Mouse (Mus musculus) forebrain, embryonic 15.5 days (tissue): Measurements from ENCODE around the gene Tecpr2. TPM values are rescaled to one million over a fixed set of nuclear protein-coding genes. Genes with fewer than 3 reads are reported as not detected.
"Not testable (repeated sequence)": the region's sequence is repeated elsewhere in the genome, so short reads cannot be mapped to it uniquely, and the experiment has no call there.

Experiments
- ATAC-seq: fragments of 200-750 bp; cut with Nextera tagmentation; replicated peaks from 2 replicates; pipeline ENCODE4 v1.8.0; 2017; ENCODE audit warnings: mild to moderate bottlenecking, moderate TSS enrichment, moderate library complexity
- H3K27ac ChIP-seq: fragments of 300-500 bp; sonication (generic); replicated peaks from 2 replicates; pipeline ENCODE4 v1.5.1; 2015; ENCODE audit warnings: mild to moderate bottlenecking, inconsistent platforms
- H3K27me3 ChIP-seq: fragments of 300-500 bp; sonication (generic); 2 replicates; pipeline ENCODE4 v1.6.1; 2015; ENCODE audit warnings: inconsistent platforms
- H3K36me3 ChIP-seq: fragments of 300-500 bp; sonication (generic); 2 replicates; pipeline ENCODE4 v1.6.1; 2015; ENCODE audit warnings: mild to moderate bottlenecking, inconsistent platforms
- H3K4me1 ChIP-seq: fragments of 300-500 bp; sonication (generic); 2 replicates; pipeline ENCODE4 v1.6.1; 2015; ENCODE audit warnings: inconsistent platforms
- H3K4me2 ChIP-seq: fragments of 300-500 bp; sonication (generic); replicated peaks from 2 replicates; pipeline ENCODE4 v1.6.1; 2015; ENCODE audit warnings: mild to moderate bottlenecking, inconsistent platforms
- H3K4me3 ChIP-seq: fragments of 300-500 bp; sonication (generic); 2 replicates; pipeline ENCODE4 v1.5.1; 2015; ENCODE audit warnings: mild to moderate bottlenecking, inconsistent platforms
- H3K9ac ChIP-seq: fragments of 300-500 bp; sonication (generic); replicated peaks from 2 replicates; pipeline ENCODE4 v1.6.1; 2015; ENCODE audit warnings: mild to moderate bottlenecking, inconsistent platforms
- H3K9me3 ChIP-seq: fragments of 300-500 bp; sonication (generic); 2 replicates; pipeline ENCODE4 v1.6.1; 2016; ENCODE audit warnings: inconsistent platforms
- WGBS: fragments of 180-500 bp; shearing (Covaris S2); methylation state at CpG from one replicate; pipeline ENCODE4 v1.1.7; 2015; ENCODE audit warnings: mixed read lengths; 5-methylcytosine and 5-hydroxymethylcytosine counted together
- polyA plus RNA-seq: library from polyadenylated mRNA; unstranded; fragments of >200 nt; fragmentation: Nextera tagmentation; extraction: Ambion mirVana; gene quantifications from 2 replicates; pipeline ENCODE4 v1.2.1, GENCODE M21; 2015

The Tecpr2 gene
- polyA plus RNA-seq, 1 experiment from 2014 or later: 7.5 TPM

DNA sequence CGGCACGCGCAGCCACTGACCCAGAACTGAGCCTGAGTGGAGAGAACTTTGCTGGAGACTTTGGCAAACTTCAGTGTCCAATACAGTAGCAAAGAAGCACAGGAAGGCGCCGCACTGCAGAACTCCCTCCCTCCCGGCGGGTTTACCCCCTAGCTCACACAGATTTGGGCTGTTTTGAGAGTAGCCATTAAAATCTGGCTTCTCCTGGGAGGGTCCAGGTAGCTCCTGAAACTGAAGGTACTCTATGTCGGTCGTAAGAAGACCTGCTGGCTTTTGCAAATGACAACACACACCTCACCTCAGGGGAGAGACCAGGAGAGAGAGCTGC is 38.2 kb upstream of the Tecpr2 start:
- Histone ChIP-seq H3K9ac (peak overlapping the region; percentile 69; the same call in 1 of the 2 replicates), H3K36me3 (peaks cover 4% of the 10 kb centered on the region; the same call in 1 of the 2 replicates), H3K27ac (no peak overlapping the region), H3K4me3 (peak overlapping the region; percentile 78), H3K4me2 (peak overlapping the region; percentile 73), H3K9me3 (no peaks in the 10 kb centered on the region), H3K4me1 (peaks cover 12% of the 10 kb centered on the region), H3K27me3 (peaks cover 12% of the 10 kb centered on the region; the same call in 1 of the 2 replicates)
- WGBS: 13% methylated on average over 9 of the region's 9 CpGs
- ATAC-seq: no peak; the same call in 1 of the 2 replicates

DNA sequence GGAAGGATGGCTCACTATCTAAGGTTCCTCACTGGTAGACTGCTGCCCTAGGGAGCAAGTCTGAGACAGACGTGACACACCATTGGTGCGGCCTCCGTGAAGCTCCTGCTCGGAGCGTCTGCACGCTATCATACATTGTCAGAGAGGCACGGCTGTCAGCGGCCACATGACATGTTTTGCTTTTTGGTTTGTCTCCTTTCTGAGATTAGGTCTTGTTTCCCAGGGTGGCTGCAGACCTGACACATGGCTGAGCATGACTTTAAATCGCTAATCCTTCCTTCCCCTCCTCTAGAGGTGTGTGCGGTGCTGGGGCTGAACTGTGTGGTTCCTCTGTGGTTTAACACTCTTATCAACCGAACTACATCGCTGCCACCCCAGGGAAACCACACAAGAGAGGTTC is 37.6 kb upstream of the Tecpr2 start:
- no peak overlapping the region for H3K9ac ChIP-seq
- H3K4me3 ChIP-seq: no peak overlapping the region
- H3K36me3 ChIP-seq: peaks cover 5% of the 10 kb centered on the region; the same call in 1 of the 2 replicates
- peaks cover 12% of the 10 kb centered on the region for H3K4me1 ChIP-seq
- H3K4me2 ChIP-seq: no peak overlapping the region
- H3K27ac ChIP-seq: no peak overlapping the region
- ATAC-seq: no peak
- no peaks in the 10 kb centered on the region for H3K9me3 ChIP-seq
- WGBS: 83% methylated on average over 12 of the region's 12 CpGs
- peaks cover 8% of the 10 kb centered on the region; the same call in 1 of the 2 replicates for H3K27me3 ChIP-seq

GRCm38 (mm10) chr12:110851923-110852322 is 37.1 kb upstream of the Tecpr2 start:
- Histone ChIP-seq H3K9ac (no peak overlapping the region), H3K4me1 (peaks cover 12% of the 10 kb centered on the region), H3K9me3 (no peaks in the 10 kb centered on the region), H3K27me3 (peaks cover 6% of the 10 kb centered on the region; the same call in 1 of the 2 replicates), H3K4me3 (no peak overlapping the region), H3K27ac (no peak overlapping the region), H3K36me3 (peaks cover 7% of the 10 kb centered on the region; the same call in 1 of the 2 replicates), H3K4me2 (no peak overlapping the region)
- no peak for ATAC-seq
- WGBS: 88% methylated on average over 1 of the region's 1 CpGs

- Histone ChIP-seq H3K4me2 (no peak overlapping the region), H3K27me3 (no peaks in the 10 kb centered on the region), H3K9me3 (no peaks in the 10 kb centered on the region), H3K27ac (no peak overlapping the region), H3K36me3 (peaks cover 10% of the 10 kb centered on the region; the same call in 1 of the 2 replicates), H3K9ac (no peak overlapping the region), H3K4me1 (peaks cover 9% of the 10 kb centered on the region), H3K4me3 (no peak overlapping the region)
- 83% methylated on average over 32 of the region's 32 CpGs for WGBS
- no peak for ATAC-seq
Measured at GRCm38 (mm10) chr12:110854786-110855737, 34.0 kb upstream of the Tecpr2 start.

GRCm38 (mm10) chr12:110857196-110857595 is 31.9 kb upstream of the Tecpr2 start:
- Histone ChIP-seq H3K4me2 (no peak overlapping the region), H3K9me3 (no peaks in the 10 kb centered on the region), H3K27ac (no peak overlapping the region), H3K9ac (no peak overlapping the region), H3K4me1 (no peaks in the 10 kb centered on the region), H3K4me3 (no peak overlapping the region), H3K27me3 (no peaks in the 10 kb centered on the region), H3K36me3 (peaks cover 10% of the 10 kb centered on the region; the same call in 1 of the 2 replicates)
- 94% methylated on average over 7 of the region's 7 CpGs for WGBS
- ATAC-seq: no peak

GRCm38 (mm10) chr12:110858681-110859080 is 30.4 kb upstream of the Tecpr2 start:
- not testable (repeated sequence) for H3K4me2 ChIP-seq, H3K27ac ChIP-seq, H3K36me3 ChIP-seq, H3K4me1 ChIP-seq, H3K9ac ChIP-seq, H3K27me3 ChIP-seq, ATAC-seq, H3K9me3 ChIP-seq, H3K4me3 ChIP-seq
- 96% methylated on average over 15 of the region's 15 CpGs for WGBS

DNA sequence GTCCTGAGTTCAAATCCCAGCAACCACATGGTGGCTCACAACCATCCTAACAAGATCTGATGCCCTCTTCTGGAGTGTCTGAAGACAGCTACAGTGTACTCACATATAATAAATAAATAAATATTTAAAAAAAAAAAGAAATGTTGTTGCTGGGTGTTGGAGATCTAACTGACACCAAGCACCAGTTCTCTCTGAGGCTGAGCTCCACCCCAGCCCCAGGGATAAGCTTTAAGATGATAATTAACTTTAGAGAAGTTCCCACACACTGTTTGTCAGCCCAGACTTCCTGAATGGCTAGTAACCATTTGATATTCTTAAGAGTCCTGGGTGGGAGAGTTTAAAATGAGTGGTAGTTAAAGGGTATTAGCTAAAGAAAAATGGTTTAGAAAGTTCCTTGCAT is 28.8 kb upstream of the Tecpr2 start:
- no peak for ATAC-seq
- Histone ChIP-seq H3K27me3 (no peaks in the 10 kb centered on the region), H3K9me3 (no peaks in the 10 kb centered on the region), H3K4me1 (no peaks in the 10 kb centered on the region), H3K36me3 (peaks cover 14% of the 10 kb centered on the region), H3K4me2 (no peak overlapping the region), H3K4me3 (no peak overlapping the region), H3K9ac (no peak overlapping the region), H3K27ac (no peak overlapping the region)

DNA sequence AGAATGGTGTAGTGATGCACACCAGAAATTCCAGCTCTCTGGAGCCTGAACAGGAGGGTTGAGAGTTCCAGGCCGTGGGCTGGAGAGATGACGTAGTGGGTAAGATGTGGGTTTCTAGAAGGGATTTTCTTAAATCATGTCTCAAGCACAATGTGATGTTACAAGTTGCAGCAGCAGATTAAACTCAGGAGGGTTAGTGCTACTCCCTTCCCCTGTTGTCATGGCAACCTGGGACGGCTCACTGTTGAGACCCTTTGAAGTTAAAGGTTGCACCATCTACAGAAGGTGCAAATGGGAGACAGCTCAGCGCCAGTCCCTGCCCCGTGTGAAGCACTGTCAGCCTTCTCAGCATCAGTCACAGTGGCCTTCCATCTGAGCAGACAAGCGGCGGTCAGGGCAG is 27.8 kb upstream of the Tecpr2 start:
- no peak overlapping the region for H3K27ac ChIP-seq
- H3K4me2 ChIP-seq: no peak overlapping the region
- ATAC-seq: no peak
- H3K36me3 ChIP-seq: peaks cover 9% of the 10 kb centered on the region; the same call in 1 of the 2 replicates
- H3K9ac ChIP-seq: no peak overlapping the region
- no peaks in the 10 kb centered on the region for H3K4me1 ChIP-seq
- no peaks in the 10 kb centered on the region for H3K9me3 ChIP-seq
- WGBS: 56% methylated on average over 7 of the region's 7 CpGs
- no peak overlapping the region for H3K4me3 ChIP-seq
- H3K27me3 ChIP-seq: no peaks in the 10 kb centered on the region

- H3K27me3 ChIP-seq: no peaks in the 10 kb centered on the region
- no peaks in the 10 kb centered on the region for H3K4me1 ChIP-seq
- no peak overlapping the region for H3K4me2 ChIP-seq
- H3K36me3 ChIP-seq: peaks cover 17% of the 10 kb centered on the region; the same call in 1 of the 2 replicates
- no peak overlapping the region for H3K9ac ChIP-seq
- no peaks in the 10 kb centered on the region for H3K9me3 ChIP-seq
- H3K4me3 ChIP-seq: no peak overlapping the region
- ATAC-seq: no peak
- WGBS: 94% methylated on average over 6 of the region's 6 CpGs
- H3K27ac ChIP-seq: no peak overlapping the region
Measured at GRCm38 (mm10) chr12:110864008-110864407, 25.1 kb upstream of the Tecpr2 start.

- H3K27ac ChIP-seq: no peak overlapping the region
Measured at GRCm38 (mm10) chr12:110865571-110865970, 23.5 kb upstream of the Tecpr2 start.

DNA sequence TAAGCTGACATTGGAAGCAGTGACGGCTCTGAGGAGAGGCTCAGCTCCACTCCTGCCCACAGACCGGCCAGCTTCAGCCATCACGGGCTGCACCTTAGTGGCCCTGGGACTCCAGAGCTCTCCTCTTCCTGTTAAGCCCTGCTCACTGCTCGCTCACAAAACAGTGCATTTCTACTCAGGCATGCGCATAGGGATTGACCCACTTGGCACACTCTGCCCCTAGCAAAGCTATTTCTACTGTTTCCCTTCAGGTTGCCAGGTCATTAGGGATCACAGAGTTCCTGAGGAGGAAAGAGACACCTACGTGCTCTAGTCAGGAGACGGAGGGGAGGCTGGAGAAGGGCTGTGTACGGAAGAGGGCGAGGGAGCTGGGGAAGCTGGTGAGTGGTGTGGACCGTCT is 23.1 kb upstream of the Tecpr2 start:
- no peaks in the 10 kb centered on the region for H3K9me3 ChIP-seq
- no peaks in the 10 kb centered on the region for H3K4me1 ChIP-seq
- no peak overlapping the region for H3K27ac ChIP-seq
- no peaks in the 10 kb centered on the region for H3K27me3 ChIP-seq
- WGBS: 73% methylated on average over 10 of the region's 10 CpGs
- H3K4me3 ChIP-seq: no peak overlapping the region
- no peak overlapping the region for H3K9ac ChIP-seq
- no peak overlapping the region for H3K4me2 ChIP-seq
- no peak for ATAC-seq
- peaks cover 23% of the 10 kb centered on the region; the same call in 1 of the 2 replicates for H3K36me3 ChIP-seq

More at GRCm38 (mm10) chr12:110865571-110865970, 23.5 kb upstream of the Tecpr2 start:
- Histone ChIP-seq H3K36me3 (peaks cover 23% of the 10 kb centered on the region; the same call in 1 of the 2 replicates), H3K4me2 (no peak overlapping the region), H3K27me3 (no peaks in the 10 kb centered on the region), H3K4me3 (no peak overlapping the region), H3K9ac (no peak overlapping the region), H3K9me3 (no peaks in the 10 kb centered on the region), H3K4me1 (no peaks in the 10 kb centered on the region)
- ATAC-seq: no peak
- WGBS: 42% methylated on average over 5 of the region's 6 CpGs

- 87% methylated on average over 4 of the region's 4 CpGs for WGBS
- no peak overlapping the region for H3K4me3 ChIP-seq
- H3K27ac ChIP-seq: no peak overlapping the region
- H3K4me2 ChIP-seq: no peak overlapping the region
- no peak for ATAC-seq
- H3K9ac ChIP-seq: no peak overlapping the region
- H3K27me3 ChIP-seq: no peaks in the 10 kb centered on the region
- H3K4me1 ChIP-seq: no peaks in the 10 kb centered on the region
- H3K9me3 ChIP-seq: no peaks in the 10 kb centered on the region
- peaks cover 46% of the 10 kb centered on the region for H3K36me3 ChIP-seq
Measured at GRCm38 (mm10) chr12:110870107-110870506, 19.0 kb upstream of the Tecpr2 start.
